Mouse (Mus musculus) hindbrain, embryonic 13.5 days (tissue): ENCODE data around the gene Zp2. TPM values are rescaled to one million over a fixed set of nuclear protein-coding genes. Genes with fewer than 3 reads are reported as not detected.

Experiments
- ATAC-seq: fragments of 200-750 bp; cut with Nextera tagmentation; 2 replicates; pipeline ENCODE4 v1.8.0; 2017; ENCODE audit warnings: moderate TSS enrichment; ENCODE audit not compliant: low FRiP score
- H3K27ac ChIP-seq: fragments of 300-500 bp; sonication (generic); 2 replicates; pipeline ENCODE4 v1.5.1; 2015; ENCODE audit warnings: inconsistent platforms, mild to moderate bottlenecking, moderate library complexity
- H3K27me3 ChIP-seq: fragments of 300-500 bp; sonication (generic); 2 replicates; pipeline ENCODE4 v1.6.1; 2015; ENCODE audit warnings: mild to moderate bottlenecking, inconsistent platforms
- H3K36me3 ChIP-seq: fragments of 300-500 bp; sonication (generic); 2 replicates; pipeline ENCODE4 v1.6.1; 2015; ENCODE audit warnings: mild to moderate bottlenecking, inconsistent platforms
- H3K4me1 ChIP-seq: fragments of 300-500 bp; sonication (generic); replicated peaks from 2 replicates; pipeline ENCODE4 v1.6.1; 2015; ENCODE audit warnings: inconsistent platforms
- H3K4me2 ChIP-seq: fragments of 300-500 bp; sonication (generic); 2 replicates; pipeline ENCODE4 v1.6.1; 2015; ENCODE audit warnings: inconsistent platforms, mild to moderate bottlenecking, moderate library complexity
- H3K4me3 ChIP-seq: fragments of 300-500 bp; sonication (generic); 2 replicates; pipeline ENCODE4 v1.5.1; 2015; ENCODE audit warnings: mild to moderate bottlenecking, inconsistent platforms
- H3K9ac ChIP-seq: fragments of 300-500 bp; sonication (generic); 2 replicates; pipeline ENCODE4 v1.6.1; 2015; ENCODE audit warnings: mild to moderate bottlenecking, inconsistent platforms
- H3K9me3 ChIP-seq: fragments of 300-500 bp; sonication (generic); 2 replicates; pipeline ENCODE4 v1.6.1; 2016; ENCODE audit warnings: inconsistent platforms
- WGBS: fragments of 180-500 bp; shearing (Covaris S2); methylation state at CpG from one replicate; pipeline ENCODE4 v1.1.7; 2015; 5-methylcytosine and 5-hydroxymethylcytosine counted together
- polyA plus RNA-seq: library from polyadenylated mRNA; unstranded; fragments of >200 nt; fragmentation: Nextera tagmentation; extraction: Ambion mirVana; gene quantifications from 2 replicates; pipeline ENCODE4 v1.2.1, GENCODE M21; 2015

Gene Zp2
- polyA plus RNA-seq: not detected in 2 replicates

GRCm38 (mm10) chr7:120145191-120145590 lies at the start of gene Zp2:
Gene Zp2 (minus strand): TSS chr7:120145291.
- Histone ChIP-seq H3K4me3 (no peak within 1 kb of the TSS), H3K9me3 (no peaks in the 10 kb centered on the region), H3K36me3 (no peaks in the 10 kb centered on the region), H3K27me3 (no peaks in the 10 kb centered on the region), H3K4me1 (no peaks in the 10 kb centered on the region), H3K4me2 (no peak within 1 kb of the TSS), H3K9ac (no peak within 1 kb of the TSS), H3K27ac (no peak within 1 kb of the TSS)
- no peak for ATAC-seq
- WGBS: 83% methylated on average over 9 of the region's 9 CpGs

GRCm38 (mm10) chr7:120192816-120193215 lies 47.7 kb upstream of the Zp2 start:
- Histone ChIP-seq H3K9me3 (no peaks in the 10 kb centered on the region), H3K4me2 (no peak overlapping the region), H3K4me3 (no peak overlapping the region), H3K27me3 (no peaks in the 10 kb centered on the region), H3K36me3 (no peaks in the 10 kb centered on the region), H3K27ac (no peak overlapping the region), H3K4me1 (peaks cover 10% of the 10 kb centered on the region), H3K9ac (no peak overlapping the region)
- ATAC-seq: no peak
- WGBS: 79% methylated on average over 6 of the region's 6 CpGs

GRCm38 (mm10) chr7:120192207-120192606 lies 47.1 kb upstream of the Zp2 start:
- Histone ChIP-seq H3K36me3 (no peaks in the 10 kb centered on the region), H3K9me3 (no peaks in the 10 kb centered on the region), H3K4me1 (peaks cover 10% of the 10 kb centered on the region), H3K27me3 (no peaks in the 10 kb centered on the region), H3K9ac (no peak overlapping the region), H3K4me3 (no peak overlapping the region), H3K4me2 (no peak overlapping the region), H3K27ac (no peak overlapping the region)
- WGBS: 71% methylated on average over 3 of the region's 3 CpGs
- no peak for ATAC-seq

- Histone ChIP-seq H3K27me3 (no peaks in the 10 kb centered on the region), H3K9me3 (no peaks in the 10 kb centered on the region), H3K4me2 (no peak overlapping the region), H3K4me1 (peaks cover 9% of the 10 kb centered on the region), H3K9ac (no peak overlapping the region), H3K27ac (no peak overlapping the region), H3K4me3 (no peak overlapping the region), H3K36me3 (no peaks in the 10 kb centered on the region)
- WGBS: 58% methylated on average over 8 of the region's 8 CpGs
- ATAC-seq: no peak
These were observed 45.1 kb upstream of the Zp2 start for GRCm38 (mm10) chr7:120190150-120190665.

GRCm38 (mm10) chr7:120189369-120190149 lies 44.5 kb upstream of the Zp2 start:
- Histone ChIP-seq H3K36me3 (no peaks in the 10 kb centered on the region), H3K27ac (no peak overlapping the region), H3K4me3 (no peak overlapping the region), H3K9ac (no peak overlapping the region), H3K27me3 (no peaks in the 10 kb centered on the region), H3K4me2 (no peak overlapping the region), H3K9me3 (no peaks in the 10 kb centered on the region), H3K4me1 (peaks cover 8% of the 10 kb centered on the region)
- WGBS: 74% methylated on average over 8 of the region's 8 CpGs
- ATAC-seq: no peak

GRCm38 (mm10) chr7:120188946-120189345 lies 43.9 kb upstream of the Zp2 start:
- H3K36me3 ChIP-seq: no peaks in the 10 kb centered on the region
- peaks cover 8% of the 10 kb centered on the region for H3K4me1 ChIP-seq
- 91% methylated on average over 5 of the region's 5 CpGs for WGBS
- no peak for ATAC-seq
- H3K27ac ChIP-seq: no peak overlapping the region
- H3K4me3 ChIP-seq: no peak overlapping the region
- no peak overlapping the region for H3K9ac ChIP-seq
- H3K27me3 ChIP-seq: no peaks in the 10 kb centered on the region
- no peaks in the 10 kb centered on the region for H3K9me3 ChIP-seq
- H3K4me2 ChIP-seq: no peak overlapping the region

GRCm38 (mm10) chr7:120182891-120183290 lies 37.8 kb upstream of the Zp2 start:
- H3K27me3 ChIP-seq: no peaks in the 10 kb centered on the region
- H3K9ac ChIP-seq: no peak overlapping the region
- H3K36me3 ChIP-seq: no peaks in the 10 kb centered on the region
- H3K27ac ChIP-seq: no peak overlapping the region
- no peaks in the 10 kb centered on the region; the same call in 1 of the 2 replicates for H3K4me1 ChIP-seq
- ATAC-seq: no peak
- H3K4me3 ChIP-seq: no peak overlapping the region
- H3K4me2 ChIP-seq: no peak overlapping the region
- no peaks in the 10 kb centered on the region for H3K9me3 ChIP-seq

- 91% methylated on average over 4 of the region's 4 CpGs for WGBS
- Histone ChIP-seq H3K36me3 (no peaks in the 10 kb centered on the region), H3K9me3 (no peaks in the 10 kb centered on the region), H3K4me2 (no peak overlapping the region), H3K9ac (no peak overlapping the region), H3K4me1 (no peaks in the 10 kb centered on the region; the same call in 1 of the 2 replicates), H3K27me3 (no peaks in the 10 kb centered on the region), H3K4me3 (no peak overlapping the region), H3K27ac (no peak overlapping the region)
- no peak for ATAC-seq
These were observed 36.5 kb upstream of the Zp2 start for GRCm38 (mm10) chr7:120181401-120182230.

GRCm38 (mm10) chr7:120180547-120180946 lies 35.5 kb upstream of the Zp2 start:
- H3K27ac ChIP-seq: no peak overlapping the region
- H3K4me1 ChIP-seq: no peaks in the 10 kb centered on the region; the same call in 1 of the 2 replicates
- no peaks in the 10 kb centered on the region for H3K36me3 ChIP-seq
- H3K4me2 ChIP-seq: no peak overlapping the region
- no peaks in the 10 kb centered on the region for H3K27me3 ChIP-seq
- no peak overlapping the region for H3K4me3 ChIP-seq
- no peak overlapping the region for H3K9ac ChIP-seq
- no peaks in the 10 kb centered on the region for H3K9me3 ChIP-seq
- ATAC-seq: no peak
- WGBS: 90% methylated on average over 5 of the region's 5 CpGs

- no peak overlapping the region for H3K4me2 ChIP-seq
- H3K9me3 ChIP-seq: no peaks in the 10 kb centered on the region
- H3K27ac ChIP-seq: no peak overlapping the region
- H3K4me1 ChIP-seq: no peaks in the 10 kb centered on the region; the same call in 1 of the 2 replicates
- no peaks in the 10 kb centered on the region for H3K36me3 ChIP-seq
- H3K27me3 ChIP-seq: no peaks in the 10 kb centered on the region
- 37% methylated on average over 2 of the region's 2 CpGs for WGBS
- no peak overlapping the region for H3K4me3 ChIP-seq
- no peak for ATAC-seq
- H3K9ac ChIP-seq: no peak overlapping the region
These were observed 33.8 kb upstream of the Zp2 start for GRCm38 (mm10) chr7:120178935-120179334.

GRCm38 (mm10) chr7:120177611-120178010 lies 32.5 kb upstream of the Zp2 start:
- Histone ChIP-seq H3K4me3 (no peak overlapping the region), H3K4me2 (no peak overlapping the region), H3K27me3 (no peaks in the 10 kb centered on the region), H3K4me1 (no peaks in the 10 kb centered on the region; the same call in 1 of the 2 replicates), H3K27ac (no peak overlapping the region), H3K36me3 (no peaks in the 10 kb centered on the region), H3K9me3 (no peaks in the 10 kb centered on the region), H3K9ac (no peak overlapping the region)
- WGBS: 83% methylated on average over 3 of the region's 3 CpGs
- ATAC-seq: no peak

- no peak for ATAC-seq
- Histone ChIP-seq H3K9ac (no peak overlapping the region), H3K4me1 (no peaks in the 10 kb centered on the region; the same call in 1 of the 2 replicates), H3K4me3 (no peak overlapping the region), H3K27ac (no peak overlapping the region), H3K36me3 (no peaks in the 10 kb centered on the region), H3K9me3 (no peaks in the 10 kb centered on the region), H3K4me2 (no peak overlapping the region), H3K27me3 (no peaks in the 10 kb centered on the region)
- 86% methylated on average over 11 of the region's 11 CpGs for WGBS
These were observed 29.8 kb upstream of the Zp2 start for GRCm38 (mm10) chr7:120174723-120175504.
